In genomic region chr15:52937138-52937537, GRCm38 (mm10) we compare ENCODE assay signal across 8 mouse cellular contexts.
"Had no signal": no experiment of that assay in that cellular context is flagged by ENCODE, and none has a peak within 500 bp of the region (broad histone marks: within the 10 kb centered on the region; RNA-seq: fewer than 3 reads in every experiment).

No protein-coding gene starts in this region.

- DNase-seq: kidney, postnatal 10 days; kidney, postnatal 4 days; lung, adult 2 months; lung, postnatal 4 days; midbrain, embryonic 14.5 days; retina, postnatal 1 day; right cerebral cortex, postnatal 4 days; thymus, postnatal 4 days had no signal
